Mouse (Mus musculus) spleen, adult 12 weeks (tissue): ENCODE measurements around the gene Fndc3a.

Experiments
- DNase-seq: peaks from one replicate; pipeline ENCODE4 v3.0.0; 2022; ENCODE audit warnings: low spot score

Gene Fndc3a

DNA sequence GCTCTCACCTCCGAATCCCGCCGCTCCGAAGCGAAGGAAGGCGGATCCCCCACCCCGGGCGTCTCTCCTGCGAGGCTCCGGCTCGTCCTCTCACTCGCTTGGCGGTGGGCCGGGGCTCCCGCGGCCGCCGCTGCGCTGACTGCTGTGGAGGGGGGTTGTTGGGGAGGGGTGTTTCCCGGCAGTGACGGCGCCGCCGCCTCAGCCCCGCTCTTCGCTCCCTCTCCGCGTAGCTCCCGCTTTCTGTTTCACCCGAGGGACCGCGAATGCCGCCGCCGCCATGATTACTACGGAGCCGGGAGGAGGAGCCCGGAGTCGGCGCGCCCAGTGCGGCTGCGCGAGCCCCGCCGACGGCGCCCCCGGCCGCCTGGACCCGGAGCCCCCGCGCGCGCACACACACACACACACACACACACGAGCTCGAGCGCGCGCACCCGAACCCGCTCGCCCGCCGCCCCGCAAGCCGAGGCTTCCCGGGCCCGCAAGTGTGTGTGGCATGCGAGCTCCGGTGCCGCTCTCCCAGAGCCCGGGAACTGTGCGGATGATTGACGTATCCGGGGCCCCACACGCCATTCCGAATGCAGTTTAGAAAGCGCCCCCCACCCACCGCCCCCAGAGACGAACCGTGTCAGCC, at the start of gene Fndc3a:
TSS of gene Fndc3a (minus strand) at position 294 of the 631 bp plus-strand sequence.
- peak; percentile 55 for DNase-seq

DNA sequence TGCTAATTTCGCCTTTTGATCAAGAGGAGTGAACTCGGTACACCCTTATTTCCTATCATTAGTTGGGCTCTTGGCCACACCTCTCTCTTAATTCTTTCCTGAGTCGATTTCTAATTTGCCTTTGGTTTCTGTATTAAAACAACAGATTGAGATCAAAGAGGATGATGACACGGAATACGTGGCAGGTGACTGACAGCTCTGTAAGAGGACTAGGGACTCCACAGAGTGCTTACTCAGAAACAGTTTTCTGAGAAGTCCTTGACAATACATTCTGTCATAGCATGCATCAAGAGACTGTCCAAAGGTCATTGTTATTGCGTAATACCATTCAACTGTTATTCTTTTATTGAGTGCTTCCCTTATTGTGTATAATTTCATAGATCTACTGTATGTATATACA, 43.1 kb upstream of the Fndc3a start:
- no peak for DNase-seq

DNA sequence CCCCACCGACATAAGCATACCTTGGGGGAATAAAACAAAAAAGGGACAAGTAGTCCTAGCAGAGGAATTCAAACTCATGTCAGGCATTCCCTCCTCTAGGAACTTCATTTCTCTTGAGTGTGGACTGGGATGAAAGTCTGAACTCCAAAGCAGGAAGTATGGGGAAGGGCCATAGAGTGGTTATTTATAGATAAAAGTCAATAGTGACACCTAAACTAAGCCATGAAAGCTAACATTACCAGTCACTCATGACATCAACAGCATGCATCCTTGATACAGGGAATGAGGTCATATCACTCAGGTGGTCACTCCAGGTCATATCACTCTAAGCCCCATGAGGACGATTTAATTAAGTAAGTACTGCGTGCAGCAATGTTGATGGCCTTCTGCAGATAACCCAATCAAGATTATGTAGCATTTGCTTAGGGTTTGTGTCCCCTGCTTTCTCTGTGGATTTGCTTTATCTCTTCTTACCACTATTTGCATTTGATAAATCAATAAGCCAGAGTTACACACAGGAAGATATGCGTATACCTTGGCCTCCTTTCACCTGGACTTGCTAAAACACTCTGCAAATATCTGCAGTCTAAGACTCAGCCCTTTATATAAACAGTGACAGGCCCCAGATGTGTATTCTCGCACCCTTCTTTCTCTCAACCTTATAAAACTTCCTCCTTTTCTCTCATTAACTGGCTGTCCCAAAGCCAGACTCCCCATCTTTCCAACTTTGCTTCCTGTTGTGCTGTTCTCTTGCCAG, 40.8 kb upstream of the Fndc3a start:
- no peak for DNase-seq

DNA sequence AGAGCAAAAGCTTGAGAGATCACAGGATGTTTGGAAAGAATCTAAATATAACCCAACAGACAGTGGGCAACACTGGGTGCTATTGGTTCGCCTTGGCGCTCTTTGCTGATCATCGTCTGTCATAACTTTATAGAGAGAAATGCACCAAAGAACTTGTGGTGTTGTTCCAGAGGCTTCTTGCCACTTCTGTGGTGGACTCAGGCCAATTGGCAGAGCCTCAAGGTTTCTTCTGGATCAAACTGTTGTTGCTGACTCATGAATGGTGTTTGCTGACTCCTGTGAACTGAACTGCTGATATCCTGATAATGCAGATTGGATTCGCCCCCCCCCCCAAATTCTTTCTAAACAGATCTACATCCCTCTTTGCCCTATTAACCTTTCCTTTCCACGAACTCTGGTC, 38.5 kb upstream of the Fndc3a start:
- DNase-seq = no peak

DNA sequence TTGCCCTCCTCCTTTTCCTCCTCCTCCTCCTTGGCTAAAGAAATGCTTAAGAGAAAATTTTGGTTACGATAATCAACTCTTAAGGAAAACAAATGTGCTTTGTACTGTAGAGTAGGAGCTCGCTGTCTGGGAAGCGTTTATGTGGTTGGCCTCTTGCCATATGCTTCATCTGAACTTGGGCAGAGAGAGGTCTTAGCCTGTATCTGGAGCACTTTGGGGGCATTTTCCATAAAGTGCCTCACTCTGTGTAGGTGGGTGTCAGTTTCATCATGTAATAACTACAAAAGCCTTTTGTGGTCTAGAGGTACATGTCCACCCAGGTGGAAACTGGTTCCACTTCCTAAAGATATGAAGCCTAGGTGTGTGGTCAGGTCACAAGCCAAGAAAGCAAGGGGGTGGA, 31.9 kb upstream of the Fndc3a start:
- DNase-seq = no peak

DNA sequence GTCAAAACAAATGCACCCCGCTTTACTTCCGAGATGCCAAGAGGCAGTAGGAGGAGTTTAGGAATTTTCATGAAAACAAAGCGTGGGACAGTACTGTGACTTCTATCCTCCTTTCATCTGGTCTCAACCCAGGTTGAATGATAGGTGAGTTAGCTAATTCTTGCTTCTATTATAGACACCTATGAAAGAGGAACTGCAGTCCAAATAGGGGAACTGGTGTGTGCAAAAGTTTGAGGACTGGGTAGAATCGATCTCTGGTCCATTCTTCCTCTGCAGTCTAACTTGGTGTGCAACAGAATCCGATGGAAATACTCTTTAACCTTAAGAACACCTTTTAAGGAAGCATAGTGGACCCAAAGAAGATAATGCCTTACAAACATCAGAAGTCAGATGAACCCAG, 30.5 kb upstream of the Fndc3a start:
- DNase-seq = no peak

DNA sequence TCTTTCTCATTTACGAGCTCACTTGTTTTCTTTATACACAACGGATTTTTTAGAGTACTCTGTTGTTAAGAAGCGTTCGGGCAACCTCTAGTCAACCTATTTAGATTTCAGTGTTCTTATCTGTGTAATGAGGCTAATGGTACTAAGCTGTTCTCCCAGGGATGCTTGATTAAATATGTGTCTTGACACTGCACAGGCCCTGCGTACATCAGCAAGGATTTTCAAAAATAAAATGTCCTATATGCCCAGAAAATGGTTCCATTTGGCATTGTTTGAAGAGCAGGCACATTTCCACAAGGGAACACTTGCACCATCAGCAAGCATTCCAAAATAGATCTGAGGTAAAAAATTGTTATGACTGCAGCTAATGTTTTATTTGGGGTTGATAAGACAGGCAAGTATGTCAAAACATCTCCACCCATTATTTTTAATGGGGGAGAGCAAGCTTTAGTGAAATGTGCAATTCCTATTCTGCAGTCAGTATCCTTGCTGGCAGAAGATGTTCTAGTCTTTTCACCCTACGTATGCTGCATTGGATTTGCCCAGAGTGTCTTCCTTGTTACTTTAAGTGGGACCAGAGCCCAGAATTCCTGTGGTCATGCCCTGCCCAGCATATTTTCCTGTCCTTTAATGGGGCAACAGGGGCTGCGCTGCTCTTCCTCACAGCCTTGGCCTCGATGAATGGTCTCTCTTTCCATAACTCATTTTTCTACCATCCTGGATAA, 29.8 kb upstream of the Fndc3a start:
- DNase-seq = no peak

DNA sequence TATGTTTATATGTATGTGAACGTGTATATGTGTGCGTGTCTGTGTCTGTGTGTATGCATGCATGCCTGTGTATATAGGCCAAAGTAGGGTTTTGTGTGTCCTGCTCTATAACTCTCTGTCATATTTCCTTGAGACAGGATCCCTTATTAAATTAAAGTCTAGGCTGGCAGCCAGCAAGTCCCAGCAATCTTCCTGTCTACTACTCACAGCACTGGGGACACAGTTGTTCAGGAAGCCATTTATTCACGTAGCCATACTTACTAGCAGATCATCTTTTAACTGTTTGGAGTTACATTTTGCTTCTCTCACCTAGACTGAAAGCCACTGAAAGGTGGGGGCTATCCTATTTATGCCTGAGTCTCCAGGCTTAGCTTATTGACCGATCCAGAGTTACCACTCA, 29.0 kb upstream of the Fndc3a start:
- no peak for DNase-seq

DNA sequence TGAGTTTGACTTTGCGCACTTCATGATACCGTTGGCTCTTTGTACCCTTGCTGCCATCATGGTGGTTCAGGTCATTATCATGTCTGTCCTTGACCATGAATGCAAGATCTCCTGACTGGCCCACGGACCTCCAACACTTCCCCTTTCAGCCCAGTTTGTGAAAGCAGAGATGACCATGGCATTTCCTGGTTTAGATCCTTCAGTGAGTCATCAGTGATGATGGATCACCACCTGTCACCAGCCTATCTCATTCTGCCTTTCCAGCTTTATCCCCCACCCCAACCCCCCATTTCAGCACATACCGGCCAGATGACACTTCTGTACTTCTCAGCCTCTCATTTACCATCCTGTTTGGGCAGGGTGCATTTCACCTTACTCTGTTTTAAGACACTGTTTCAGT, 28.4 kb upstream of the Fndc3a start:
- DNase-seq = no peak

DNA sequence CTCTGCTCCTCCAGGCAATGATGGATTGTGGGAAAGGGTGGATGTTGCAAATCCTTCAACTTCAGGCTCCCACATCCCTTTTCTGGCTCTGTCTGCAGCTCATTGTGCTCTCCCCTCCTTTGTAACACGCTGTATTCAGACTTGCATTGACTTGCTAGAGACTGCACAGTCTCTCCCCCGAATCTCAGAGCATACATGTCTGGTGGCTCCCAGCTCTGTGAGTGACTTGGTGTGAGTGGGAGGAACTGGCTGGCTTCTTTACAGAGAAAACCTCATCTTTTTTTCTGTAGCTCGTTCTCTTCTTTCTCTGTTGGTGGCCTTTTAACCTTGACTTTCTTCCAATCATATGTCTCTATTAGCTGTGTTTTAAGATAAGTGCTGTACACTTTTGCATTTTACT, 16.1 kb upstream of the Fndc3a start:
- no peak for DNase-seq

DNA sequence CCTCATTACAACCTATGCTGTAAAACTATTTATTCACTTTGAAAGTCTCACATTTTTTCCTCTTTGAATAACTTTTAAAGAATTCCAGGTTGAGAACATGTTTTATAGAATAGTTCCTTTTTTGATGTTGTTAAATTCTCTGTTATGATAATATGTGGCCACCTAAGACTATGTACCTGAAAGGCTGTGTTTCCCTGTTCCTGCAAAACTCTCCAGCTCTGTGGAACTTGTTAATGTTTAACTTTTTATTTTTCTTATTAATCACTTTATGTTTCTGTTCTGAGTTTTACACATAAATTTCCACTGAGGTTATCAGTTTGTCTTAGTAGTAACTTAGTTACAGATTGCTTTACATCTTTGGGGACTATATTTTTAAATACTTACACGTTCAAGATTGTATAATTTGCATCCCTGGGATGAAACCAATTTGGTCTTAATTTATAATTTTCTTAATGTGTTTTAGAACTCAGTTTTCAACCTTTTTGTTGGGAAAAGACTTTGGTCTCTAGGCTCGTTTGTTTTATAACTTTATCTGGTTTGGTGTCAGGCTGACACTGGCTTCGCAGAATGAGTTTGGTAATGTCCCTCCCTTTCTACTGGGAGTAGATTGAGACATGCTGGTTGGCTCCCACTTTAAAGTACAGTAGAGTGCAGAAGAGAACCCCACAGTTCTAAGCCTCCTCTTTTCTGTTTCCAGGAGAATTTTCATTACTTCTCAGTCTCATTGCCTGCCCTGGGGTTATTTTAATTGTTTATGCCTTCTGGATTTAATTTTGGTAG, 12.7 kb upstream of the Fndc3a start:
- no peak for DNase-seq

DNA sequence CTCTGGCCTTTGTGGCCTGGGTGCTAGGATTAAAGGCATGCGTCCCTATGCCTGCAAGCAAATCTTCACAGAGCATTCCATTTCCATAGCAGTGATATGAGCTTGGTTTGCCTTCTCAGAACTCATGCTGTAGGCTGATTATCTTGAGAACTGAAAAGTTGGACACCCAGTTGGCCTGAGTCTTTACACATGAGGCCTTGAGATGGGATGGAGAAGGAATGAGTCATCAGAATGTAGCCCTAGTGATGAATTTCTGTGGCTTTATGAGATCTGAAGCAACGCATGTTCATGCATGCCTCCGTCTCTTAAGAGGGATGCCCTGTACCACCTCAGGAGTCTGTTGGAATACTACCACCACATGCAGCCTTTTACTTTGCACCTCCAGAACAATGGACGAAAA, 6.4 kb upstream of the Fndc3a start:
- no peak for DNase-seq

DNA sequence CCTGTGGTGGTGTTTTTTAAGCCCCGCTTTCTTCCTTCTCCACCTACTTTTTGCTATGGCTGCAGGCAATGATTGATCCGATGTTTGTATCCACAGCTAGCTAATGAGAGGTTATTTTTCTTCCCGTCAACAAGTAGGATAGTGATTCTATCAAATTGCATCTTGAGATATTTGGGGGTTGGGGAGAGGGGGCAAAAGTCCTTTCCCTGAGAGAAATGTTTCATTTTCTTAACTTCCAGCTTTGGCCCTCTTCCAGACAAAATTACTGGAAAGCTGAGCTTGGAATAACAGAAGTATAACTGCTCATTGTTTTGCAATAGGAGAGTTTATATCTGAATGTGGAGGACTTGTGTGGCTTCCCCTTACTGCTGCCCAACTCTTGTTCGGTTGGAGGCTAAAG, 1.3 kb upstream of the Fndc3a start:
- DNase-seq = no peak

DNA sequence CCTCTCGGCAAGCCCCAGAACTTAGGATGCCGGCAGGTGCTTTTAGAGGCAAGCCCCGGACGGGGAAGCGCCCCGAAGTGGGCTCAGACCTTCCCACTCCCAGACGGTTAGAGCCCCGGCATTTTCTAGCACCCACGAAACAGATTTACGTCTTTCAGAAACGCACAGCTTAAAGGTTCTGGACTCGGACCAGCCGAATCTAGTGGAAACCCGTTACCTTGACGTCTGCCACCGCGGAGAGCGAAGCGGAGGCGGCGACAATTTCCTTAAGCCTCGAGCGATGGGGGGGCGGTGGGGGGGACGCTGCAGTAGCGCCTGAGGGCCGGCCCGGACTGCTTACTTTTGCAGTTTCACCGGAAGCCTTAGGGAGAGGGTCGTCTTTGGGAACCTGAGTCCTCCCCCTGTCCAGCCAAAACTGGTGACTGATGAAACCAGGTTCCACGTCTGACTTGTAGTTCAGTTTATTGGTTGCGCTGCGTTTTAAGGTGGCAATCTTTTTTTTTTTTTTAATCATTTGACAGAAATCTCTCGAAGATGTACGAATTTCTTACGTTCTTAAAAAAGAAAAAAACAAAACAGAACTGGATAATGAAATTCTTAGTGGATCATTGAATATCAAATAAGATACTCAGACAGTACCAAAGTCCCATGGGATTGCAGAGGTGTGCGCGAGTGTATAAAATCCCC, 681 bp upstream of the Fndc3a start:
- peak; percentile 12 for DNase-seq

DNA sequence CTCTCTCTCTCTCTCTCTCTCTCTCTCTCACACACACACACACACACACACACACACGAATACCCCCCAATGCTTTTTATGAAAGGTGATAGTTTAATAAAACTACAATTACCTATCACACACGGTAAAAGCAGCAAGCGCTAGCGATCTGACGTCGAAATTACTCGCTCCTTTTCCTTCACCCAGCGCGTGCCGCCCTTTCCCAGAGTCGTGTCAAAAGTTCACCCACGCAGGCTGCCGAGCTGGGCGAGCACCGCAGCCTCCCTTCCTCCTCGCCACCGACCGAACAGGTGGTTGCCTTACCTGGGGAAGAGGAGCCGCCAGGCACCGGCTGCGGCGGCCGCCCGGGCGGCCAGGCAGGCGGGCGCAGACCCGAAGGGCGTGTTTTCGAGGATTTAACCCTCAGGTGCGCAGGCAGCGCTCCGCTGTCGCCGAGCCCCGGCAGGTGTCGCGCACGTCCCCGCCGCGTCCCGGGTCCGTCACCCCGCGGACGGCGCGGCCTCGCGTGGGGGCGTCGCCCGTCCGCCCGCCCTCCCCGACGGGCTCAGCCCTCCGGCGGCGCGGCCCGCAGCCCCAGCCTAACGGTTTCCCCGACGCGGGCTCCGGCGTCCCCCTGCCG, 603 bp downstream of the Fndc3a start:
- peak; percentile 40 for DNase-seq

DNA sequence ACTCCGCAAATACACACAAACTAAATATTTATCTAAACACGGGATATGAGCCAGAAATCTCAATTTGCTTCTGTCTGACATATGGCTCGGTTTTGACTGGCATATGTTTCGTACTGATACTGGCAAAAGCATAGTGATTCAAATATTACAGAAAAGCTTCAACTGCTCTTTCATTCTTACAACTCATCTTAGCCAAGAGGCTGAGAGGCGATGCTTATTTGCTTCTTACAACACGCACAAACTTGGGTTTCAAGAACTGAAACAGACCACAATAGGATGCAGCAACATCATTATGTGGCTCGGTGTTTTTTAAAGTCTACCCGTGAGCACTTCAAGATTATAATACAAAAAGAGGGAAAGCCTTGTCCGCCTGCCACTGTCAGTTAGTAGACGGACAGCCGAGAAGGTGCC, 1.2 kb downstream of the Fndc3a start:
- no peak for DNase-seq

DNA sequence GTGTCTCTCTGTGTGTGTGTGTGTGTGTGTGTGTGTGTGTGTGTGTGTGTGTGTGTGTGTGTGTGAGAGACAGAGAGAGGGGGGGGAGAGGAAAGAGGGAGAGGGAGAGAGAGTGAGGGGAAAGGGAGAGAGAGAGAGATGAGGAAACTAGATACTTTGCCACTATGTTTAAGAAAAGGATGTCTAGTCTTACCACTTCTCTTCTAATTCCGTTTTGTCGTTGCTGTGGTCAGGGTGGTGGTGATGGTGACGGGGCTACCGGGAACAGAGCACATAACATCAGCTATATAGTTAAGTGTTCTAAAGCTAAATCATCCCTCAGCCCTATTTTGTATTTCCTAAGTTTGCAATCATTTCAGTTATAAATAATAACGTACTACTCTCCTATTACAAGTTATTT, 9.7 kb downstream of the Fndc3a start:
- no peak for DNase-seq

DNA sequence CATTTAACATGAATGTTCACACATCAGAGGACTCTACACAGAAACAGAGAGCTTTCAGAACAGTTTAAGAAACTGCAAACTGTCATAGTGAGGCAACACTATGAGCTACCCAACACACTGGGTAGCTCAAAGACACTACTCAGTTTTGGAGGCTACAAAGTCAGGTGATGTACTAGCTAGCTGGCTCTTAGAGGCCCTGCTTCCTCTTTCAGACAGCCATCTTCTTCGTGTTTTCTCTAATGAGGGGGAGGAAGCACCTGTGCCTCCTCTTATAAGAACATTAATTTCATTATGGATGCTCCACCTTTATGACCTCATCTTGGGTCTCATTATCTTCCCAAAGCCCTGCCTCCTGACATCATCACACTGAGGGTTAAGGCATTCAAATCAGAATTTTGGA, 18.4 kb downstream of the Fndc3a start:
- no peak for DNase-seq

DNA sequence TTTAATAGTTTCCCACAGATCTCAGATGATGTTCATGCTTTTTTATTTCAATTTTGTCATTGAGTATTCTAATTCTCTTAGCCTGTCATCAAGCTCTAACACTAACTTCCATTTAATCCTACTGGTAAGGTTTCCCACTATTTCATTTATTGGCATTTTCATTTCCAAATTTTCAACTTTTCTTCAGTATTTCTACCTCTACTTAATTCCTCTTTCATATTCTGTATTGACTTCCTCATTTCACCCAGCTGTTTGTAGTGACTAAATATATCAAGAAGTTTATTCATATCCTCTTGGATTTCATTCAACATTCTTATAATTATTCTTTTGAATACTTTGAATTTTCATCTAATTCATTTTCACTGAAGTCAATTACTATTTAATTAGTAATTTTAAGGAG, 20.3 kb downstream of the Fndc3a start:
- DNase-seq = no peak

DNA sequence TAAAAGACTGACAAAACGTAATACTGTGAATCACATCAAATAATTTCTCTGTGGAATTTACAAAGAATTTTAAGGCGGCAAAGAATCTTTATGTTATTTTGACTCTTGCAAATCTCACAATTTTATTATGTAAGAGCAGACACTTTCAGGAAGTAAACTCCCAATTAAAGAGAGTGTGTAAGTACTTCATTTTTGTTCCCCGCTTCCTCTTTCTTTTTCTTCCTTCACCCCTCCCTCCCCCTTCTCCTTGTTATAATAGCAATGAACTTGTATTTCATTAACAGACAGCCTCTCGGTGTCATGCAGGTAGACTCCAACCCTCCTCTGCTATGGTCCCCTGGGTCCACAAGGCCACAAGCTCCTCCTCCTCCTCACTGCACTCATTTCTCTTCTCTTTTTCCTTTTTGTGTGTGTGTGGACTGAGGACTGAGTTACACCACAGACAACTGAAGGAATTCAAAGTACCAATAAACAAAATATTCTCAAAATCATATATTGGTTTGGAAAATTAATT, 24.9 kb downstream of the Fndc3a start:
- DNase-seq = no peak

DNA sequence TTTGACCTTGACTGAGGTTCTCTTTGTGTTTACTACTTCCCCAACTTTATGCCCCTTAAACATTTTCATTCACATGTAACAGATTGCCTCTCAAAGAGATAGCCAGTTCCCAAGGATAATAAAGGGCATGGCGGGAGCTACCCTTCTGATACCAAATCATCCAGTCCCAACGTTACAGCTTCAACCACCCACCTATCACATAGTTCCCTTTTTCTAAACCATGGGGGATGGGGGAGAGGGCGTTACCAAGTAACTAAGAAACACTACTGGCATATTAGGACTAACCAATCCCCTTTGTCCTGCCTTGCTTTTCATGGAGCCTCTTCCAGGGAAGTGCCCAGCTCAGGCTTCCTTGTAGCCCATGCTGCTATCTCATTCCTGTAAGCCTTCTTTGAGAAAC, 32.6 kb downstream of the Fndc3a start:
- DNase-seq = no peak
